Mouse (Mus musculus) spleen, embryonic (tissue): ENCODE measurements around the gene Aldh1b1.

Experiments used
- CTCF ChIA-PET: fragments of 350-600 bp; sonication (Branson Sonifier 250); formaldehyde crosslinking; loops from one replicate; lab custom pipeline; 2022; lab: Charles Lee

Aldh1b1 gene

DNA sequence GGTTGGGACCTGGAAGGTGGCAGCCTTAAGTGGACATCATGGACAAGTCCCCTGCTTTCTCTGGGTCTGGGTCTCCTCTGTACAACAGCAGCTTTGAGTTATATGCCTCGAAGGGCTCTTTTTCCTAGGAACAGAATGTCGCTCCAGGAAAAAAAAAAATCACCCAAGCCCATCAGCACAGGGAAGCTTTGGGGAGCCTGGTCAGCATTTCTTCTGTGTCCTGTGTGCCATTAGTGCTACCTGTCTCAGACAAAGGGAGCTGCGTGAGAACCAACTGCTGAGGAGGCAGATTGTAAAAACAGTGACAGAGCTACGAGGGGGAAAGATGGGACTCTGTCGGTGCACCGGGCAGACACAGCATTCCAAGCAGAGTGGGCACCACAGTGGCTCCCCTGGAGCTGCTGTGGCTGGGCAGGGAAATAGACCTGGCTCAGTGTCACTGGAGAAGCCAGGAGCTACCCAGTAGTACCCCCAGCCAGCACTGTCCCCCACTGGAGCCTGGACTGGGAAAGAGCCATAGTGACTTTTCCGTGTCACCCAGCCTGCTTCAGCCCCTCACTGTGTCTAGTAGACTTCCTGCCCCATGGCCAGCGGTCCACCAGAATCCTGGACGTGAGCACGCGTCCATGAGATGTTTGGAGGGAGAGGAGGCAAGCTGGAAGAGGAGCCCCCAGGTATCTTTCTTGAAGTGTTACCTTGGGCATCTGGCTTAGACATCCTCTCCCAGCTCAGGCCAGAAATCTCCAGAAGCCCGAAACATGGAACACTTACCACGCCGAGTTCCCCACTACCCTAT is 26.1 kb downstream of the Aldh1b1 start:
- CTCF ChIA-PET = interaction anchor here (0.5 kb wide), 1 partner anchor 407 kb away, joined by 3 read pairs; no protein-coding TSS in a partner anchor

DNA sequence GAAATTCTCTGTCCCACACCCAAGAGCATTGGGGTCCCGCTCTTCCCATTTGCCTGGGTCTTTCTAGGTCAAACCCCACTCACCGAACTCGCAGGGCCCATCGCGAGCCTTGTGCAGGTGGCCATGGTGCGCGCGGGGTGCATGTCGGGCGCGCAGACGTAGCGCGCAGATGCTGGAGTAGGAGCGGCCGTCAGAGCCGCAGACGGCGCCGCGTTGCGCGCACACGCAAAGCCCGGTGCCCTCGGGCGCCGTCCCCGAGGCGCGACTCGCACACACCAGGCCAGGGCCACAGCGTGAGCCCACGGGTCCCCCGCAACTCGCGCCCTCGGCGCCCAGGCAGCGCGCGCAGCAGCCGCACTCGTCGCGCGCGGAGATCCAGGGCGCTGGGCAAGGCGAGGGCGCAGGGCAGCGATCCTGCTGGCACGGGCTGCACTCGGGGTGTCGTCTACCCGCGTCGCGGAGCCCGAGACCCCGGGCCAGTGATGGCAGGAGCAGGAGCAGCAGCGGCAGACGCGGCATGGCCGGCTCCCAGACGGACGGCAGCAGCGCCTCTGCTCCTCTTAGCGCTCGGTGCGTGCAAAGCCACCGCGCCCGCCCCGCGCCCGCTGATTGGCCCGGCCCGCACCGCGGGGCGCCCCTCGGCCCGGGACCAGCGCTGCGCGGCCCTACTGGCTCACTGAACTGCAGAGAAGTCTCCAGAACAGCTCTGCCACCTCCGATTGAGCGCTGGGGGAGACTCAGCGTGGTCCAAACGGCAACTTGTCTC is 27.6 kb downstream of the Aldh1b1 start, which contains the start of gene Igfbpl1:
Gene Igfbpl1 (minus strand): TSS at position 649 of the 766 bp plus-strand sequence.
- CTCF ChIA-PET = no interaction called here

DNA sequence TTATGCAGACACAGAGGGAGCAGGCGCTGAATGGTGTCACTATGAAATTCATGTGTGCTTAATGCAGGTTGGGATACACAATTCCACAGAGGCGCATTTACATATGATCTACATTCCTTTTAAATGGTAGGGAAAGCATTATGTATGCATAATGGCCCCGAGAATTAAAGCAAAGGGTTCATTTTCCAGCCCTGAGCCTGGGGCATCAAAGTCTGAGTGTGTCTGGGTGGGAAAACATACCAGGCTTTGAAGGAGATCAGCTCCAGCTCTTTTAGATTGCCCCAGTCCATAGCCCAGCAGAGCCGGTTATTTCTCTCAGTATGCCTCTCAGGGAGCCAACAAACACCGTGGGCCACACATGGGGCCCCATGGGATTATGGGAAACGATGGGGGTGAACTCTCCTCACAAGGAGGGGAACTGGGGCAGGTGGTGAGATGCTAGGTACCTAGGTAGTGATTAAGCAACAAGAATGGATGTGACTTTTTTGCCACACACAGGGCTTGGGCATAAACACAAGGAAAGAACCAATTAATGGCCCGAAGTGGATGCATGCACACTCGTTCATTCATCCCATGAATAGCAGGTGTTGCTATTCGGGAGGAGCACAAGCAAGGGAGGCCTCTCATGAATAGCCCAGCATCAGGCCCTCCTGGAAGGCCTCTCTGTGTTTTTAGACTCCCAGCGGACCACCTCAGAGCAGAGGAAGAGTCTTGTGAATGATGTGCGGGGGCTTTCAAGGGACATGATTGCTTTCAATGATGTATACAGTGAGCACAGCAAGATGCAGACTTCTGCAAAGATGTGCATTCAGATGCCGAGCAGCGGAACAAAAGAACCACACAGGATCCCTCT is 31.3 kb downstream of the Aldh1b1 start:
- CTCF ChIA-PET = interaction anchor here (0.5 to 0.9 kb wide), 2 partner anchors 10 to 34 kb away, joined by 3 to 14 read pairs; no protein-coding TSS in a partner anchor

DNA sequence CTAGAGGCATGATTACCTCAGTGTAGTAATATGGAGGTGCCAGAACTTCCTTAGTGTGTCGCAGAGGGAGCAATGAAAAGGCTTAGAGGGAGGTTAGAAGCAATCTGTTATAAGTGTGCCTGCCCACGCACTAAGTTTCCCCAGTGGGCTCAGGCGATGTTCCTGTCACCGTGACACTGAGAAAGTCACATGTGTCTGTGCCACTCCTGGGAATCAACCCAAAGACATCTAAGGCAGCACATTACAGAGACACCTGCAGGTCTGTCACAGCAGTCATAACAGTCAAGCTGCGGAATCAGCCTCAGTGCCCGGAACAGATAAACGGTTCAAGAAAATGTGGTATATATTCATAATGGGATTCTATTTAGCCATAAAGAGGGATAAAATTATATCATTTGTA is 33.2 kb downstream of the Aldh1b1 start:
- CTCF ChIA-PET = no interaction called here

DNA sequence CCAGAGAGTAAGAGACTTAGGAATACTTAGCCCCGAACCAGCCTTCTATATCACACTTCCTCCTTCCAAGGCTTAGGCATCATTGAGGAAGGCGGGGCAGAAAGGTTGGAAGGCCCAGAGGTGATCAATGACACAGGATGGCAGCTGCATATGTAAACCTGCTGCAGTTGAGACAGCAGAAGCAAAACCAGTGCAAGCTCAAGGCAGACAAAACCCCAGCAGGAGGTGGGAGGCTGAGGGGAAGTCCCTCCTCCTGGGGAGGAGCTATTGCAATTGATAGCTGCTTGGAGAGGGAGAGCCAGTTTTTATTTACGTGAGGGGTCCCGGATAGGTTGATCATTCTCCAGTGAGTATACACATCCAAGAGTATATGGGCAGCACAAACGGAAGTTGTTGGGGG is 34.6 kb downstream of the Aldh1b1 start:
- CTCF ChIA-PET = no interaction called here

DNA sequence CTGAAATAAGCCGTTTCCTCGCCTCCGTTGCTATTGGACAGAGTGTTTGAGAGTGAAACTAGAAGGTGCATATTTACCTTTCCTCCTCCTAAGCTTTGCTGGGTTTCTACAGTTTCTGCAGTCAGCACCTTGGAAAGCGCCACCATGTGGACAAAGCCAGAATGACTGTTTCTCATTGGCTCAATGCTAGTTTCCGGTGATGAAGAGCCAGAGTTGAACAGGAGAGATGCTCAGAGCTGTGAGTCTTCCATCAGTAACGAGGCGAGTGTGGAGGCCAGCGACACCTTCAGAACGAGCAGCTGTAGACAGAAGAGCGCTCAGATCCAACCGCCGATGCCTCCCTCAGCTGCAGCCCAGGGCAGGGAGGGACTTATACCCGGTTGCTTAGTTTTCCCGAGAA is 45.5 kb downstream of the Aldh1b1 start:
- CTCF ChIA-PET = interaction anchor here (0.6 kb wide), 2 partner anchors 263 to 432 kb away, joined by 3 to 5 read pairs; no protein-coding TSS in a partner anchor

DNA sequence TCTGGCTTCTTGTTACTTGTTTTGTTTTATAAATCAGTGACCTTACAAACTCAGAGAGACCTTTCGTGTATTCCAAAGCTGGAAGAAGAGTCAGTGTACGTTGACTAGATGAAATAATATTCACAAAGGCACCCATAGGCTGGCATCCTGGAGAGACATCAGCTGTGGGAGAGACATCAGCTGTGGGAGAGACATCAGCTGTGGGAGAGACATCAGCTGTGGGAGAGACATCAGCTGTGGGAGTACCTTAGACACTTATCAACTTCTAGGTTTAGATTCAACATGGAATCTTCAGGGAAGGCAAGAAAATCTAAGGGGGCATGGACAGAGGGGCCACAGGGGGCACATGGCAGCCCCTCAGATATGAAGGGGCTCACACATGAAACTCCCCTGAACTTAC is 47.4 kb downstream of the Aldh1b1 start:
- CTCF ChIA-PET = no interaction called here

DNA sequence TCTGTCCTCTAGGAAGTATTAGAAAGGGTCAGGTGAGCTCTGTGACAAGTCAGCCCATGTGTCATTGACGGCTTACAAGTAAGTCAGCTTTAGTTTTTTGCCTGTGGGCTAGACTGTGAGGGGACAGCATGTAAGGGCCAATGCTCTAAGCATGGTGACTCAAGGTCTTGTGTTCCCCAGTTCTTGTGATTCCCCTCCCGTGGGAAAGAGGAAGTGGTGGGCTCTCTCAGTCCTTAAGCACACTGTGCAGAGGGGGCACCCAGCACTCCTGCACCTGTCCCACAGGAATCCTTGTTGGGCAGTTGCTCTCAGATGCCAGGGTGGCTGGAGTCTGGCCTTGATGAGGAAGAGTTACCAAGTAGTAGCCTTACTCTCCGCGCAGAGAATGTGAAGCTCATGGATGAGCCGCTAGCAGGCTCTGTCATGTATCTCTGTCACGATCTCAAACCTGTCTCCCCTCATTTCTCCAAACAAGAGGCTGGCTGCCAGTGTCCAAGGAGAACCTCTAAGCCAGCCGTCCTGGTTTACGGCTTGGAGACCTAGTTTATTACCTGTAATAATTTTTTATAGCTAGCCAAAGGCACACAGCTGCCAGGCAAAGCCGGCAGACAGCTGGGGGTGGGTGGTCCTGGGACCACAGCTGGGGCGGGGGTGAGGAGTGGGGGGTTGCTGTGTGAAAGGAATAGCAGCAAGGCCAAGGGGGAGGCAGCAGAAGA is 49.4 kb downstream of the Aldh1b1 start, which contains the start of gene Stra6l:
Gene Stra6l (plus strand): TSS at position 556 of the 716 bp plus-strand sequence.
- CTCF ChIA-PET = interaction anchor here (0.6 to 0.7 kb wide), 2 partner anchors 49 to 766 kb away, joined by 3 to 6 read pairs; no protein-coding TSS in a partner anchor

DNA sequence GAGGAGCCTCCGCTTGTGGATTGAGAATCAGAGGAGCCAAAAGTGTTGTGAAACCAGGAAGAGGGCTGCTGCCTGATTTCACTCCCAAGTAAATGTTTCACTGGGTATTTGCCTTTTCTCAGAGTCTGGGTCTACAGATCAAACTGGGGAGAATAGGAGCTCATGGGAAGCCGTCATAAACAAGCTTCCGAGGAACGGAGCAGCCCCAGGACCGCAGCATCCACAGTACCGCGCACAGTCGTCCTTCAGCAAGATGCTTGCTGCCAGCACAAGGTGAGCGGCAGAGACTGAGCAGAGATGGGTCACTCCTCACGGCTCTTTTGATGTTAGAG is 50.0 kb downstream of the Aldh1b1 start:
- CTCF ChIA-PET = no interaction called here

DNA sequence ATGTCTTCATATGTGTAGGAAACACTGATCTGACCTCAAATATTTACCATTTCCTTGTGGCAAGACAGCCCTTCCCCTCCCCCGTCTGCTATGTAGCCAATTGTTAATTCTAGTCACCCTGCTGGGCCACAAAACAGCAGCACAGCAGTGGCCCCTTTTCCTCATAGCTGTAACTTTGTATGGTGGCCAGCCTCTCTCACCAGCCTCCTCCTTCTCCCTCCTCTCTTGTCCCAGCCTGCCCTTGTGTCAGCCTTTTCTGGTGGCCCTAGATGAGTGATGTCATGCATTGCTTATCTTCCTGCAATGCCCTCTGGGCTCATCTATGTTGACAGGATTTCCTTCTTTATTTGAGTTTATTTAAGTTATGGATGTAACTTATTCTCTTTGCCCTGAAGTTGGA is 50.6 kb downstream of the Aldh1b1 start:
- CTCF ChIA-PET = no interaction called here

DNA sequence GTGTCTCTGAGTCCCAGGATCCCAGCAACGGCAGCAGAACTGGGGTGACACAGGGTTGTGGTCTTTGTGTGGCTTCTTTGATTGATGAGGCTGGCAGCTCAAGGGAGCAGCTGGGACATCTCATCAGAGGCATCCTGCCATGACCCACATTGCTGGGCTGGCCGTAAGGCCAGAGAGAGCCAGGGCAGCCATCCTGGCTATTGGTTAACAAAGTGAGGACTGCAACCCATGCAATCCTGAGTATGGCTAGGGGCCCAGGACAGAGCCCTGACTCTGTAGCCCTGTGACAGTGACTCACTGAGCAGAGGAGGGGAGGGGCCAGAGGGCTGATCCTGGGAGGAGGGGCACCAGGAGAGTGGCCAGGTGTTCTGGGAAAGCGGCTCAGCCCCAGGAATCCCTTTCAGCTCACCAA is 52.8 kb downstream of the Aldh1b1 start:
- CTCF ChIA-PET = no interaction called here

DNA sequence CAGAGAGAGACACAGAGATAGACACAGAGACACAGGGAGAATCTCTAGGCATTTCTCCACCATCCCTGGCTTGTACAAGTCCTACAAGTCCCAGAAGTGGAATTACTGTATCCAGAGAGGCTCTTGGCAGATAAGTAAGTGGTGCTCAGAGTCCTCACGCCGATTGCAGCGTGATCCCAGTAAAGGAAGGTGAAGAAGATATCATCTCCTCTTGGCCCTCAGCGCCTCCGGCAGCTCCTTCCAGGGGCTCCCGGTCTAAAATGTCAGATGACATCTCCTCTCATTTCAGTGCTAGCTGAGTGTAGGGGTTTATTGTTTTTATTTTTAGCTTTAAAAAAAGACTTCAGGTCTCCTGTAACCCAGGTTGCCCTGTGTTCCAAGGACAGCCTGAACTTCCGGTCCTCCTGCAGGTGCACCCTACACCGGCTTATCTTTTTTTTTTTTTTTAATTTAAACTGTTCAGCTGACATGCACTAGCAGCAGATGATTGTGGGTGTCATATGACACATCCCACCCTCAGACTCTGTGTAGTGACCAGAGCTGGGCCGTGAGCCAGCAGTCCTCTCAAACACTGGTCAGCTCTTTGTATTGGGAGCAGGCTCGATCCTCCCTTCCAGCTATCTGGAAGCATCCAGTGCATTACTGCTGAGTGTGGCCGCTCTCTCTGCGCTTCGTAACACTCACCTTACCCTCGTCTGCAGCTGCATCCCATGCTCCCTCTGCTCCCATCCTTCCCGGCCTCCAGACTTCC is 54.8 kb downstream of the Aldh1b1 start:
- CTCF ChIA-PET = interaction anchor here (0.7 kb wide), 1 partner anchor 182 kb away, joined by 3 read pairs; no protein-coding TSS in a partner anchor
